In genomic region chr3:51416364-51417134, GRCm38 (mm10) we compare ENCODE assay signal across 8 mouse cellular contexts. TPM values are rescaled to one million over a fixed set of nuclear protein-coding genes. Genes with fewer than 3 reads are reported as not detected.
A peak's percentile ranks its signal among the peaks of the same experiment; 100 is the strongest.
DNase-seq lines count a peak whose midpoint lies in the region; ATAC-seq and TF ChIP-seq lines count a peak whose summit lies in the region.

No protein-coding gene starts in this region.

- 0 out of 2 replicates have a peak, but pooled peaks have one; percentile 33 for TF ChIP-seq POLR2A in heart, adult 2 months (IDR thresholded peaks at IDR 0.05; ENCODE audit: insufficient read depth, low read depth, low read length)

- H3K4me2 ChIP-seq in embryonic facial prominence, embryonic 12.5 days (replicated peaks) = peak overlapping the region; percentile 76
- H3K4me2 ChIP-seq in liver, embryonic 14.5 days (ENCODE audit: low read depth) = peak overlapping the region; percentile 85

- intact Hi-C loops in heart, adult 2 months (cut with DNase I) = no loop called here

- peaks cover 62% of the 10 kb centered on the region for H3K79me3 ChIP-seq in C2C12 (ENCODE audit: low read depth)

- peaks cover 73% of the 10 kb centered on the region for H3K79me2 ChIP-seq in C2C12 (ENCODE audit: control insufficient read depth, insufficient read depth)
- H3K79me2 ChIP-seq in heart, adult 2 months (replicated peaks; ENCODE audit: control insufficient read depth, insufficient read depth, low read length) = peaks cover 7% of the 10 kb centered on the region; the same call in 1 of the 2 replicates

- whole genome bisulfite sequencing in embryonic facial prominence, embryonic 12.5 days = under 1% methylated on average over 66 of the region's 68 CpGs
- under 1% methylated on average over 67 of the region's 68 CpGs for WGBS in heart, adult 2 months
- under 1% methylated on average over 59 of the region's 68 CpGs for WGBS in liver, embryonic 14.5 days (ENCODE audit: insufficient replicate concordance)

- peak overlapping the region; percentile 94 for H3K27ac ChIP-seq in embryonic facial prominence, embryonic 12.5 days
- peak overlapping the region; percentile 84 for H3K27ac ChIP-seq in heart, adult 2 months
- H3K27ac ChIP-seq in liver, embryonic 14.5 days = peak overlapping the region; percentile 85

- peak; percentile 57; the same call in 1 of the 2 replicates for ATAC-seq in embryonic facial prominence, embryonic 12.5 days (ENCODE audit: insufficient number of reproducible peaks, insufficient read depth, low FRiP score, low TSS enrichment)
- peak; percentile 56 for ATAC-seq in liver, embryonic 14.5 days (ENCODE audit: insufficient read depth)

- H3ac ChIP-seq in C2C12 (ENCODE audit: control insufficient read depth, insufficient read length, low read depth) = peak overlapping the region; percentile 96

- no peak for TF ChIP-seq CTCF in C2C12 (IDR thresholded peaks at IDR 0.05; ENCODE audit: control insufficient read depth, insufficient read depth, insufficient read length)
- TF ChIP-seq CTCF in heart, adult 2 months (IDR thresholded peaks at IDR 0.05) = no peak
- TF ChIP-seq CTCF in liver, embryonic 14.5 days (IDR thresholded peaks at IDR 0.05; ENCODE audit: low read depth) = no peak

- DNase-seq in adrenal gland, adult 18-20 months (ENCODE audit: low spot score in 2 of 2) = peak; percentile 60 to 64
- DNase-seq in heart, adult 2 months = peak; percentile 66 to 71
- DNase-seq in kidney, adult 8-10 months = peak; percentile 25 to 44
- DNase-seq in liver, embryonic 14.5 days (ENCODE audit: low read depth in 3 of 3, low spot score in 3 of 3) = peak in 1 of 3 experiments; percentile 37
- peak; percentile 42 to 47 for DNase-seq in natural killer cell, adult 2 months (ENCODE audit: low spot score in 2 of 2)
- peak; percentile 49 to 60 for DNase-seq in thymus, adult 18-20 months

- peaks cover 31% of the 10 kb centered on the region for H3K36me3 ChIP-seq in C2C12 (ENCODE audit: control insufficient read depth, insufficient read depth)
- H3K36me3 ChIP-seq in embryonic facial prominence, embryonic 12.5 days = no peaks in the 10 kb centered on the region
- H3K36me3 ChIP-seq in heart, adult 2 months (ENCODE audit: control insufficient read depth, insufficient read depth, low read length) = peaks cover 16% of the 10 kb centered on the region
- H3K36me3 ChIP-seq in liver, embryonic 14.5 days (replicated peaks; ENCODE audit: control insufficient read depth, insufficient read depth, low read depth) = no peaks in the 10 kb centered on the region; the same call in 1 of the 2 replicates

- H3K27me3 ChIP-seq in C2C12 (ENCODE audit: control insufficient read depth, insufficient read depth, insufficient read length) = no peaks in the 10 kb centered on the region
- H3K27me3 ChIP-seq in embryonic facial prominence, embryonic 12.5 days = no peaks in the 10 kb centered on the region
- no peaks in the 10 kb centered on the region for H3K27me3 ChIP-seq in heart, adult 2 months (ENCODE audit: control insufficient read depth, insufficient read depth, low read length)
- H3K27me3 ChIP-seq in liver, embryonic 14.5 days (ENCODE audit: control insufficient read depth, insufficient read depth, low read length) = no peaks in the 10 kb centered on the region

- H3K4me3 ChIP-seq in C2C12 (ENCODE audit: insufficient read depth, poor library complexity, severe bottlenecking) = peak overlapping the region; percentile 93
- H3K4me3 ChIP-seq in embryonic facial prominence, embryonic 12.5 days = peak overlapping the region; percentile 99
- H3K4me3 ChIP-seq in heart, adult 2 months = peak overlapping the region; percentile 68
- H3K4me3 ChIP-seq in liver, embryonic 14.5 days (ENCODE audit: insufficient read depth in 1 of 2, low read depth in 2 of 2, low read length in 2 of 2) = peak overlapping the region; percentile 86 to 98

- H3K9me3 ChIP-seq in embryonic facial prominence, embryonic 12.5 days = no peaks in the 10 kb centered on the region
- no peaks in the 10 kb centered on the region for H3K9me3 ChIP-seq in liver, embryonic 14.5 days (ENCODE audit: control insufficient read depth, low read length)

- H3K9ac ChIP-seq in embryonic facial prominence, embryonic 12.5 days = peak overlapping the region; percentile 98
- H3K9ac ChIP-seq in heart, adult 2 months (ENCODE audit: low read depth, low read length) = peak overlapping the region; percentile 94
- peak overlapping the region; percentile 98 for H3K9ac ChIP-seq in liver, embryonic 14.5 days (replicated peaks)

- no peak for TF ChIP-seq EP300 in heart, adult 2 months (IDR thresholded peaks at IDR 0.05; ENCODE audit: insufficient read depth, low read depth, low read length)
- TF ChIP-seq EP300 in liver, embryonic 14.5 days (IDR thresholded peaks at IDR 0.05; ENCODE audit: low read depth) = no peak

- H3K4me1 ChIP-seq in embryonic facial prominence, embryonic 12.5 days = peaks cover 16% of the 10 kb centered on the region
- peaks cover 11% of the 10 kb centered on the region for H3K4me1 ChIP-seq in heart, adult 2 months (ENCODE audit: control insufficient read depth, insufficient read depth, low read length)
- peaks cover 24 to 26% of the 10 kb centered on the region in 2 experiments for H3K4me1 ChIP-seq in liver, embryonic 14.5 days (replicated peaks; ENCODE audit: control insufficient read depth in 2 of 2, insufficient read depth in 2 of 2, low read length in 1 of 2)

TF ChIP-seq in C2C12, 6 proteins besides CTCF, POLR2A, EP300 and RAD21:
- TF ChIP-seq MYOD1 (IDR thresholded peaks at IDR 0.05; ENCODE audit: control insufficient read depth, insufficient read length, low read depth) = no peak
- TF ChIP-seq MYOG (IDR thresholded peaks at IDR 0.05; ENCODE audit: control insufficient read depth, extremely low read depth, insufficient read length) = no peak
- no peak for TF ChIP-seq MAX (IDR thresholded peaks at IDR 0.05)
- no peak for TF ChIP-seq FOSL1 (IDR thresholded peaks at IDR 0.05; ENCODE audit: insufficient read depth, low read length, poor library complexity, severe bottlenecking)
- TF ChIP-seq CEBPB (IDR thresholded peaks at IDR 0.05; ENCODE audit: low read depth) = no peak
- TF ChIP-seq USF1 (IDR thresholded peaks at IDR 0.05; ENCODE audit: low read depth) = no peak

RNA-seq across cellular contexts. Expression of gene Naa15, which starts 1.6 kb away (rescaled TPM):
- polyA plus RNA-seq in C2C12 (2012; fragmentation: generic; extraction: Trizol) = 13.3 TPM
- 10 to 100 TPM; 54.1 to 59.7 TPM for total RNA-seq in adrenal gland, adult 18-20 months (2021)
- 58.0 and 65.4 TPM in 2 replicates for polyA plus RNA-seq in embryonic facial prominence, embryonic 12.5 days (2016; fragmentation: Nextera tagmentation; extraction: Ambion mirVana)
- 10 to 100 TPM; 45.9 to 55.0 TPM for total RNA-seq in heart, adult 2 months (2021)
- 4.9 and 10.8 TPM in 2 replicates for polyA plus RNA-seq in heart, adult 2 months (2012; rRNA removed)
- polyA plus RNA-seq in liver, embryonic 14.5 days (2012; rRNA removed) = 7.3 and 12.9 TPM in 2 replicates
- 13.3 and 17.3 TPM in 2 replicates for polyA plus RNA-seq in liver, embryonic 14.5 days (2014; fragmentation: Nextera tagmentation; extraction: Ambion mirVana)

RNA-seq across cellular contexts. Expression of gene Ndufc1, which starts 7.8 kb away (rescaled TPM):
- polyA plus RNA-seq in C2C12 (2012; fragmentation: generic; extraction: Trizol) = 473 TPM
- total RNA-seq in adrenal gland, adult 18-20 months (2021) = 100 to 1,000 TPM; 725 to 859 TPM
- 685 and 686 TPM in 2 replicates for polyA plus RNA-seq in embryonic facial prominence, embryonic 12.5 days (2016; fragmentation: Nextera tagmentation; extraction: Ambion mirVana)
- total RNA-seq in heart, adult 2 months (2021) = 1,000 to 10,000 TPM; 1,555 to 1,819 TPM
- polyA plus RNA-seq in heart, adult 2 months (2012; rRNA removed) = 526 and 770 TPM in 2 replicates
- 53.0 and 150 TPM in 2 replicates for polyA plus RNA-seq in liver, embryonic 14.5 days (2012; rRNA removed)
- 493 and 495 TPM in 2 replicates for polyA plus RNA-seq in liver, embryonic 14.5 days (2014; fragmentation: Nextera tagmentation; extraction: Ambion mirVana)

RNA-seq across cellular contexts. Expression of gene Mgarp, which starts 20.0 kb away (rescaled TPM):
- 0.23 TPM for polyA plus RNA-seq in C2C12 (2012; fragmentation: generic; extraction: Trizol)
- total RNA-seq in adrenal gland, adult 18-20 months (2021) = 100 to 1,000 TPM; 605 to 839 TPM
- polyA plus RNA-seq in embryonic facial prominence, embryonic 12.5 days (2016; fragmentation: Nextera tagmentation; extraction: Ambion mirVana) = 8.6 and 12.6 TPM in 2 replicates
- total RNA-seq in heart, adult 2 months (2021) = under 1 TPM in 1 of 2 experiments, not detected in 1; 0.70 TPM
- polyA plus RNA-seq in heart, adult 2 months (2012; rRNA removed) = 0.12 and 0.41 TPM in 2 replicates
- 0.25 and 0.48 TPM in 2 replicates for polyA plus RNA-seq in liver, embryonic 14.5 days (2012; rRNA removed)
- polyA plus RNA-seq in liver, embryonic 14.5 days (2014; fragmentation: Nextera tagmentation; extraction: Ambion mirVana) = 0.85 and 1.00 TPM in 2 replicates
